Comparison of ENCODE assay signal across 26 mouse cellular contexts in the genomic region with DNA sequence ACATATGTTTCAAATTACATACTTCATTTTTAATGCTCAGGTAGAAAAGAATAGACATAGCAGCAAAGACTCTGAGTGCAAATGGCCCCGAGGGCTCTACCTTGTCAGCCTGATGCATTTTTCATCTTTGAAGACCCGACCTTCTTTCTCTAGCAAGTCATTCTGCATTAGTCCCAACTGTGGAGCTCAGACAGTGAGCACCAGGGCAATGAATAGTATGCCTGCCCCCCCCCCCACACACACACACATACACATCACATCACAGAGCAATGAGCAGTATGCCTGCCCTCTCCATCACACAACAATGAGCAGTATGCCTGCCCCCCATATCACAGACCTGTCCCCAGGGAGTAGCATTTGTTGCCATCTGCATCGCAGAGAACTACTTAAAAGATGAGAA.
"Had no signal": no experiment of that assay in that cellular context is flagged by ENCODE, and none has a peak within 500 bp of the region (broad histone marks: within the 10 kb centered on the region; RNA-seq: fewer than 3 reads in every experiment).

No protein-coding gene starts in this region.

- H3K4me2 ChIP-seq: heart, embryonic 11.5 days; heart, embryonic 13.5 days; heart, embryonic 15.5 days; hindbrain, embryonic 13.5 days; hindbrain, embryonic 15.5 days; kidney, embryonic 15.5 days; limb, embryonic 13.5 days; limb, embryonic 15.5 days; liver, embryonic 12.5 days had no signal

- DNase-seq: gastrocnemius, postnatal 14 days; gastrocnemius, postnatal 36 days; heart, adult 11 months; heart, adult 2 months; heart, postnatal 14 days; heart, postnatal 36 days; kidney, adult 11 months; kidney, adult 2 months; kidney, adult 9 months; kidney, postnatal 14 days; kidney, postnatal 36 days; layer of hippocampus, adult 9-11 months; layer of hippocampus, postnatal 36 days; left cerebral cortex, postnatal 4 days had no signal

- H3K27ac ChIP-seq: heart, adult 2 months; heart, embryonic 13.5 days; heart, embryonic 15.5 days; hindbrain, embryonic 13.5 days; hindbrain, embryonic 15.5 days; hindbrain, postnatal 0 days; kidney, embryonic 15.5 days; kidney, postnatal 0 days; limb, embryonic 13.5 days; limb, embryonic 15.5 days; liver, embryonic 12.5 days had no signal

- H3K27me3 ChIP-seq: heart, embryonic 13.5 days; heart, embryonic 15.5 days; hindbrain, embryonic 13.5 days; hindbrain, embryonic 15.5 days; kidney, embryonic 15.5 days; limb, embryonic 13.5 days; limb, embryonic 15.5 days; liver, embryonic 12.5 days had no signal

- H3K4me1 ChIP-seq: heart, embryonic 13.5 days; heart, embryonic 15.5 days; hindbrain, embryonic 13.5 days; hindbrain, embryonic 15.5 days; kidney, embryonic 15.5 days; limb, embryonic 13.5 days; limb, embryonic 15.5 days; liver, embryonic 12.5 days had no signal

- ATAC-seq: hindbrain, postnatal 0 days; intestine, embryonic 16.5 days; liver, embryonic 12.5 days had no signal

- H3K9me3 ChIP-seq: heart, embryonic 13.5 days; heart, embryonic 15.5 days; hindbrain, embryonic 13.5 days; hindbrain, embryonic 15.5 days; kidney, embryonic 15.5 days; limb, embryonic 15.5 days; liver, embryonic 12.5 days had no signal

- H3K4me3 ChIP-seq: heart, adult 2 months; heart, embryonic 13.5 days; heart, embryonic 15.5 days; hindbrain, embryonic 13.5 days; hindbrain, embryonic 15.5 days; kidney, embryonic 15.5 days; limb, embryonic 13.5 days; limb, embryonic 15.5 days; liver, embryonic 12.5 days had no signal

- H3K36me3 ChIP-seq: heart, embryonic 13.5 days; heart, embryonic 15.5 days; hindbrain, embryonic 13.5 days; hindbrain, embryonic 15.5 days; kidney, embryonic 15.5 days; limb, embryonic 13.5 days; limb, embryonic 15.5 days; liver, embryonic 12.5 days had no signal

- H3K9ac ChIP-seq: heart, embryonic 13.5 days; heart, embryonic 15.5 days; hindbrain, embryonic 13.5 days; hindbrain, embryonic 15.5 days; kidney, embryonic 15.5 days; limb, embryonic 13.5 days; limb, embryonic 15.5 days; liver, embryonic 12.5 days had no signal
